Mouse (Mus musculus): Measurements from ENCODE around the gene Slc25a13. TPM values are rescaled to one million over a fixed set of nuclear protein-coding genes. Genes with fewer than 3 reads are reported as not detected.
"Not testable (repeated sequence)": the region's sequence is repeated elsewhere in the genome, so short reads cannot be mapped to it uniquely, and the experiment has no call there.

Slc25a13 gene
- polyA plus RNA-seq, 1 experiment, result not detected

DNA sequence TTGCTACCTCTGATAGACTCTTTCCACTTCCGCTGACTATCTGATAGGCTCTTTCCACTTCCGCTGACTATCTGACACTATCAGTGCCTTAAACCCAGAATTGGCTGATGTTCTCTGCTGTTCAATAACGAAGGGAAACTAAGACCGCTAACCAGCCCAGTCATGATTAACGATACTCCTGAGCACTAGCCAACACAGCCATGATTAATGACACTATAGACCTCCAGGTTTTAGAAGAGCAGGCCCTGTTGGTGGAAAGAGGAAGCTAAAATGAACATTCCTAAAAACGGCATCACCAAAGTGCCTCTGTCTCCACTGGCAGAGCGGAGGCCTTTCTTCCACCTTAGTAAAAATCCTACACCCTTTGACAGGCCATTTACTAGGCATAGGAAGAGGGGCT lies 24.6 kb downstream of the Slc25a13 start:
- no peak overlapping the region for H3K4me3 ChIP-seq (ENCODE audit: insufficient read depth, low read depth, low read length)
- H3K4me1 ChIP-seq (ENCODE audit: control insufficient read depth, insufficient read depth, insufficient read length, low read length), result no peaks in the 10 kb centered on the region
- no peak overlapping the region for H3K27ac ChIP-seq (replicated peaks; ENCODE audit: low read depth, low read length)

GRCm38 (mm10) chr6:6191596-6192337 lies 25.2 kb downstream of the Slc25a13 start:
- no peak overlapping the region for H3K27ac ChIP-seq (replicated peaks; ENCODE audit: low read depth, low read length)
- H3K4me3 ChIP-seq (ENCODE audit: insufficient read depth, low read depth, low read length), result no peak overlapping the region
- H3K4me1 ChIP-seq (ENCODE audit: control insufficient read depth, insufficient read depth, insufficient read length, low read length), result no peaks in the 10 kb centered on the region

DNA sequence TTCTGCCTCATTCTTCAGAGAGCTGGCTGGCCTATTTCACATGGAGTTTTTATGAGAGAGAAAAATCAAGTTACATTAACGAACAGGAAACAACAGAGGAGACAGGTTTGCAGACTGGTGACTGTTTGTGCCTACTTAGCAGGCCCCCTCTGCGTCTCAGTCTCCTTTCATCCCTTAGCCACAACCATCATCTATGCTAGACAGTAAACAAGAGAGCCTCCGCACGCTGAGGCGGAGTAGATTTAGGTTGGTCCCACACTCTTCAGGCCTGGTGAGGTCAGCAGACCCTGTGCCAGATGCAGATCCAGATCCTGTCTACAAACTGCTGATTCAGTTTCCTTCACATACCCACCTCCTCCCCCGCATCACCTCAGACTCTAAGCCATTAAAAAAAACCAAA lies 28.0 kb downstream of the Slc25a13 start:
- no peak overlapping the region for H3K27ac ChIP-seq (replicated peaks; ENCODE audit: low read depth, low read length)
- no peak overlapping the region for H3K4me3 ChIP-seq (ENCODE audit: insufficient read depth, low read depth, low read length)
- H3K4me1 ChIP-seq (ENCODE audit: control insufficient read depth, insufficient read depth, insufficient read length, low read length), result no peaks in the 10 kb centered on the region

- Histone ChIP-seq H3K27ac (replicated peaks; ENCODE audit: low read depth, low read length) (no peak overlapping the region), H3K4me3 (ENCODE audit: insufficient read depth, low read depth, low read length) (no peak overlapping the region)
Measured at GRCm38 (mm10) chr6:6186468-6186867, 30.5 kb downstream of the Slc25a13 start.

GRCm38 (mm10) chr6:6185735-6186068 lies 31.3 kb downstream of the Slc25a13 start:
- Histone ChIP-seq H3K27ac (replicated peaks; ENCODE audit: low read depth, low read length) (no peak overlapping the region), H3K4me1 (ENCODE audit: control insufficient read depth, insufficient read depth, insufficient read length, low read length) (peaks cover 2% of the 10 kb centered on the region; the same call in 1 of the 2 replicates), H3K4me3 (ENCODE audit: insufficient read depth, low read depth, low read length) (no peak overlapping the region)

More at GRCm38 (mm10) chr6:6186468-6186867, 30.5 kb downstream of the Slc25a13 start:
- H3K4me1 ChIP-seq (ENCODE audit: control insufficient read depth, insufficient read depth, insufficient read length, low read length), result peaks cover 2% of the 10 kb centered on the region; the same call in 1 of the 2 replicates

DNA sequence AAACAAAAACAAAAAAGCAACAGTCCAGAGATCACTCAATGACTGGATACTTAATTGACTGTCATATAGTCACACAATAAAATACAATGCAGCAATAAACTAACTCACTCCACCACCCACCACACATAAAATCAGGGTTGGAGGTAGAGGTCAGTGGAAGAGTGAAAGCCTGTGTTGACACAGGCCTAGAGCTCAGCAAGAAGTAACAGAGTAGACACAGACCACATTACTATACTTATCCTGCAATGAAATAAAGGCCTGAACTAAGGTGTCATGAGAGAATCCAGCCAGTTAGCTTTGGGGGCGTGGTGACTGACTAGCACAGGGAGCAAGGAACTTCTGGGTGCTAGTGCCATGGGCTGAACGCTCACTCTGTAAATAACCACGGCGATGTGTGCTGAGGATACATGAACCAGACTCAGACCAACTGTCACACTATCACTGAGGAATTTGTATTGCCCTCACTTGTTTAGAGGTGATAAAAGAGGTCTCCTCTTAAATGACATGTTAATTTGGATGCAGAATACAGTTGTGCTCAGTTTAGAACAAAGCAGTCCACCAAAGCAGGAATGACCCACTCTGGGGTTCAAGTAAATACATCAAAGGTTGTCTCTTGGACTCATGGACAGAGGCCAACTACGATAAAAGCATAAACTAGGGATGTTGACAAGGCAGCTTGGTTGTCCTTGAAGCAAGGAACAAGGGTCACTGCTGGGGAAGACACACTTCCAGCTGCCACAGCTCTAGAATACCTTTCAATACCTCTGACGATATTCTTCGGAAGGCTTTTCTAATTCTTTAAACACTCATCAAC lies 31.8 kb downstream of the Slc25a13 start:
- no peak overlapping the region for H3K4me3 ChIP-seq (ENCODE audit: insufficient read depth, low read depth, low read length)
- H3K4me1 ChIP-seq (ENCODE audit: control insufficient read depth, insufficient read depth, insufficient read length, low read length), result peaks cover 2% of the 10 kb centered on the region; the same call in 1 of the 2 replicates
- no peak overlapping the region for H3K27ac ChIP-seq (replicated peaks; ENCODE audit: low read depth, low read length)

GRCm38 (mm10) chr6:6183601-6184000 lies 33.4 kb downstream of the Slc25a13 start:
- H3K4me1 ChIP-seq (ENCODE audit: control insufficient read depth, insufficient read depth, insufficient read length, low read length), result peaks cover 2% of the 10 kb centered on the region; the same call in 1 of the 2 replicates
- H3K4me3 ChIP-seq (ENCODE audit: insufficient read depth, low read depth, low read length), result no peak overlapping the region
- H3K27ac ChIP-seq (replicated peaks; ENCODE audit: low read depth, low read length), result no peak overlapping the region

DNA sequence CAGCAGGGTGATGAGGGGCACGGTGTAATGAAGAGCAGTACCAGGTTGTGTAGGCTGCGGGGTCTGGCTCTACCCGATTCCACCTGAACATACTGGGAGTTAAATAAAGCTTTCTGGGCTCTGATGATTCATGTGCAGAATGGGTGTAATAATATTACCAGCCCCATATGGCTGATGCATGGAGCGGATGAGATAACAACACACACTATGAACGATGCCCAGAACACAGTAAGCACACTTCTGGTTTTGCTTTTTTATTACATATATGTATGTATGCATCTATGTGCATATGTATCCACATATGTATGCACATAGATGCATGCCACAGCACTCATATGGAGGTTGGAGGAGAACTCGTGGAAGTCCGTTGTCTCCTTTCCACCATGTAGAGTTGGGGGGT lies 34.8 kb downstream of the Slc25a13 start:
- Histone ChIP-seq H3K27ac (replicated peaks; ENCODE audit: low read depth, low read length) (no peak overlapping the region), H3K4me1 (ENCODE audit: control insufficient read depth, insufficient read depth, insufficient read length, low read length) (peaks cover 2% of the 10 kb centered on the region; the same call in 1 of the 2 replicates), H3K4me3 (ENCODE audit: insufficient read depth, low read depth, low read length) (no peak overlapping the region)

GRCm38 (mm10) chr6:6178341-6178740 lies 38.6 kb downstream of the Slc25a13 start:
- not testable (repeated sequence) for H3K4me3 ChIP-seq (ENCODE audit: insufficient read depth, low read depth, low read length); H3K4me1 ChIP-seq (ENCODE audit: control insufficient read depth, insufficient read depth, insufficient read length, low read length); H3K27ac ChIP-seq (replicated peaks; ENCODE audit: low read depth, low read length)

GRCm38 (mm10) chr6:6175350-6175971 lies 41.5 kb downstream of the Slc25a13 start:
- Histone ChIP-seq H3K4me3 (ENCODE audit: insufficient read depth, low read depth, low read length) (no peak overlapping the region), H3K4me1 (ENCODE audit: control insufficient read depth, insufficient read depth, insufficient read length, low read length) (no peaks in the 10 kb centered on the region), H3K27ac (replicated peaks; ENCODE audit: low read depth, low read length) (no peak overlapping the region)

- Histone ChIP-seq H3K4me1 (ENCODE audit: control insufficient read depth, insufficient read depth, insufficient read length, low read length) (no peaks in the 10 kb centered on the region), H3K27ac (replicated peaks; ENCODE audit: low read depth, low read length) (no peak overlapping the region), H3K4me3 (ENCODE audit: insufficient read depth, low read depth, low read length) (no peak overlapping the region)
Measured at GRCm38 (mm10) chr6:6173935-6174561, 42.9 kb downstream of the Slc25a13 start.

GRCm38 (mm10) chr6:6173166-6173934 lies 43.6 kb downstream of the Slc25a13 start:
- Histone ChIP-seq H3K4me1 (ENCODE audit: control insufficient read depth, insufficient read depth, insufficient read length, low read length) (no peaks in the 10 kb centered on the region), H3K4me3 (ENCODE audit: insufficient read depth, low read depth, low read length) (no peak overlapping the region), H3K27ac (replicated peaks; ENCODE audit: low read depth, low read length) (no peak overlapping the region)

GRCm38 (mm10) chr6:6168566-6169134 lies 48.3 kb downstream of the Slc25a13 start:
- Histone ChIP-seq H3K4me3 (ENCODE audit: insufficient read depth, low read depth, low read length) (no peak overlapping the region), H3K4me1 (ENCODE audit: control insufficient read depth, insufficient read depth, insufficient read length, low read length) (no peaks in the 10 kb centered on the region), H3K27ac (replicated peaks; ENCODE audit: low read depth, low read length) (no peak overlapping the region)

Measured in brown adipose tissue, adult 24 weeks (tissue).